Mouse (Mus musculus): Measurements from ENCODE around the gene Slc15a4. TPM values are rescaled to one million over a fixed set of nuclear protein-coding genes. Genes with fewer than 3 reads are reported as not detected.

Slc15a4 gene
- polyA plus RNA-seq, 1 experiment from 2014 or later, result 20.1 TPM

- DNase-seq (ENCODE audit: low spot score), result no peak
Observed at GRCm38 (mm10) chr5:127546585-127546991, 86.1 kb downstream of the Slc15a4 start.

Other genes with a start within 250 kb of the Slc15a4 start
- 0.06 and 0.14 TPM in 2 replicates for gene Glt1d1, start 635 bp downstream of the Slc15a4 start, polyA plus RNA-seq (2015; fragmentation: Nextera tagmentation; extraction: Ambion mirVana)